Mouse (Mus musculus) NIH3T3 (cell line): Measurements from ENCODE around the gene Setd3.
A peak's percentile ranks its signal among the peaks of the same experiment; 100 is the strongest.

Experiments
- DNase-seq: peaks from one replicate; pipeline ENCODE4 v3.0.0-alpha.2; 2012; ENCODE audit warnings: low read depth

The Setd3 gene

GRCm38 (mm10) chr12:108072907-108073306 lies 106.2 kb downstream of the Setd3 start:
- no peak for DNase-seq

DNA sequence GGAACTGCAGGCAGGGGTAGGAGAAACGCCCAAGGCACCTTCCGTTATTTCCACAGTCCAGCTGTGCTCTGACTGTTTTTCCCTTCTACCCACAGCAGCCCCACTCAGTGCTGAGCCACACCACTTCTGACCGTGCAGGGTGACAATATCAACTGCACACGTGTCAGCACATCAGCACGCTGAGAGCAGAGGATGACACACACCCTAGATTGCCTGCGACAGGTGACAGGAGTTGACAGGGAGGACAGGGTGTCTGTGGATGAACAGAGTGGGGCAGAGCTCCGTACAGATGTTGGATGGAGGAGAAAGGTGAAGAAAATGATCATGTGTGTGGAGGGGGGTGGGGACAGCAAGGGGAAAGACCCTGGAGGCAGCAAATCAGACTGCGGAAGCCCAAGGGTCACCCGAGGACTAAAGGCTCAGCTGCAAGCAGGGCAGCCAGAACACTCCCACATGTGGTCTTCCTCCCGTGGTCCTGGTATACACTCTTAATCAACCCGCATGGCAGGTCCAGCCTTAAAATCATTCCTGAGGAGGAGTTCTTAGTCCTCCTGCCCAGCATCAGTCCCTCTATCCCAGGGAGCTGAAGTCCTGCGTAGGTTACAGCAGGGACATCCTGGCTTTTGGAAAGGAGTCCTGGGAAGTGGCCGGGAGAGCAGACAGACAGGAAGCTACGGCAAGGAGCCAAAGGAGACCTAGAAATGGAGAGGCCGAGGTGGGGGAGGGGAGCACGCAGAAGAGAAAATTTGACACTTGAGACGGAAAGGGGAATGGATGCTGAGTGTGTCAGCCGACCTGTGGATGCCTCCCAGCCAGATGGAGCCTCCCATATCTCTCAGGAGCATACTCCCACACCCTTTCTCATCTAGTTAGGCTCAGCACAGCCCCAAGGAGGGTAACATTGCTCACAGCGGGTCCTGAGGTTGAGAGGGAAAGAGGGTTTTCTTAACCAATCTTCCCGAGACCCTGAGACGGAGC lies 108.1 kb downstream of the Setd3 start:
- no peak for DNase-seq

DNA sequence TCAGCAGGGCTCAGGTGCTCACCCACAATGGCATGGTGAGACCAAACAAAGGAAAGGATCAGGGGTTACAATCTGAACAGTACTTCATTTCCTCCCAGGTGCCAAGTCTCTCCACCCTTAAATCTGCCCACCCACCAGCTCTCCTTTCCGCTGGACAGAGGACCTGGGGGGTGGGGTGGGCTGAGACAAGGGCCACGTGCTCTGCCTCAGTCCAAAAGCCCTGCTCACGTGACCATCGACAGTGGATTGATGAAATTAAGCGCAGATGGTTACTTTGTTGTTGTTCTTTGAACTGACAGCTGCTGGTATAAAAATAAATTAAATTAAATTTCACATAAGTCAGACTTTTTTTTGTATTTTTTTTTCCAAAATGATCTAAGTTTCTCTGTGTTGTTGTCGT lies 109.6 kb downstream of the Setd3 start:
- DNase-seq: no peak

DNA sequence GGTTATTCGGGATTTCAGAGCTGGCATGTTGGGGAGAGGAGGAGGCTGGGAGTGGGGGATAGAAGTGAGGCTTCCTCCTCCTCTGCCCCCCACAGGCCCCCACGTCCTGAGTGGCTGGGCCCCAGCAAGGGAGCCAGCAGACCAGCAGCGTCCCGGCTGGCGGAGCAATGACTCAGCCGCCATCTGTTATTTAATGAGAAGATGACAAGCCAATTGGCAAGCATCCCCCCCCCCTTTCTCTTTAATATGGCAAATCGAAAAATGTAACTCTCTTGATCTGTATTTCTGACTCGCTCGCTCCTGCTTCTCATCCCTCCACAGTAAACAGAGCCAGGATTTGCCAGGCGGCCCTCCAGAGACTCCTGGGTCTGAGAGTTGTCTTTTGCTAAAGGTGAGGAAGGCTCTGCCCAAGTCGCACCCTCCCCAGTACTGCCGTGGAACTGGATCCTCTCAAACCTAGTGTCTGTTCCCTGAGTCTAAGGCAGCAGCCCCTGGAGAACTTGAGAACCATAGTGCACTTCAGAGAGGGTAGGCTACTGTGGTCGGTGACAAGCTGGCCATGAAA lies 111.2 kb downstream of the Setd3 start:
- peak; percentile 7 for DNase-seq

DNA sequence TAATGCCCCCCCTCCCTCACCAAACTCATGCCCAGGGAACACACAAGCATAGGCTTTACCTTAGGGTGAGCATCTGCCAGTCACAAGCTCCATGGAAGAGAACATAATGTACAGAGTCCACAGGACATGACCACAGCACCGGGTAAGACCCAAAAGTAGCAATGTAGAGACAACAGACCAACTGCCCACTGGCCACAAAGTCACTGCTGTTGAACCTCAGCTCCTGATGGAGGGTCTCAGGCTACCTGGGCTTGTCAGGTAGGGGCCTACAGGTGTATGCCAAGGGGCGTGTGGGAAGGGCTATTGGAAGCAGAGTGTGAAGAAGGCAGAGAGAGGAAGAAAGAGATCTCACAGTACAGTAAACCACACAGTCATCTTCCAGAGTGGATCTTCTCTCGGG lies 111.9 kb downstream of the Setd3 start:
- no peak for DNase-seq

GRCm38 (mm10) chr12:108064396-108064998 lies 114.6 kb downstream of the Setd3 start:
- DNase-seq: no peak

- DNase-seq: no peak
Measured at GRCm38 (mm10) chr12:108063986-108064385, 115.1 kb downstream of the Setd3 start.

DNA sequence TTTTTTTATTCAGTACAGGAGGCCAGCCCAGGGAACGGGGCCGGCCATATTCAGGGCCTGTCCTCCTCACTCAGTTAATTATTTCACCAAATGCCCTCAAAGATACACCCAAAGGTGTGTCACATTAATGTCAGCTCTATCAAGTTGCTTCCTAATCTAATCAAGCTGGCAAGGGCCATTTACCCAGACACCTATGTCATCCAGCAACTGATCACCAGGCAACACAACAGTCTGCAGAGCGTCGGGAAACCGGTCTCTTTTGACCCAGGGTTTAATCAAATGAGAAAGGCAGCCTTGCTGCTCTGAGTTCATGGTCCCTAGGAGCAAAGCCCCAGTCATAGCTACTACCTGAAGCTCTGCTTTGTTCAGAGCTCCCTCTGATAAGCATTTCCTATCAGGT lies 117.0 kb downstream of the Setd3 start:
- DNase-seq: no peak

GRCm38 (mm10) chr12:108061661-108062060 lies 117.5 kb downstream of the Setd3 start:
- no peak for DNase-seq
